Mouse (Mus musculus): ENCODE results near the gene Kyat3. TPM values are rescaled to one million over a fixed set of nuclear protein-coding genes. Genes with fewer than 3 reads are reported as not detected.

Gene Kyat3
- total and polyA plus RNA-seq, 3 experiments: 11.7 to 25.6 TPM; not detected in 1

- no peak overlapping the region for H3K9ac ChIP-seq (ENCODE audit: control insufficient read depth, low read depth, low read length, poor library complexity, severe bottlenecking)
- no peak for DNase-seq (ENCODE audit: low read depth, low spot score)
- no peaks in the 10 kb centered on the region for H3K4me1 ChIP-seq (ENCODE audit: control insufficient read depth in 1 of 2, insufficient read depth in 2 of 2, low read length in 2 of 2)
- H3K4me3 ChIP-seq (ENCODE audit: control insufficient read depth in 1 of 2, insufficient read depth in 1 of 2, low read depth in 2 of 2, low read length in 2 of 2): no peak overlapping the region
- H3K9me3 ChIP-seq (replicated peaks; ENCODE audit: insufficient read depth, low read length): no peaks in the 10 kb centered on the region
- H3K36me3 ChIP-seq (ENCODE audit: control insufficient read depth in 1 of 2, insufficient read depth in 2 of 2, low read length in 2 of 2): no peaks in the 10 kb centered on the region; a peak in 1 of 4 replicates
- H3K27me3 ChIP-seq (ENCODE audit: control insufficient read depth in 1 of 2, insufficient read depth in 2 of 2, low read length in 2 of 2): no peaks in the 10 kb centered on the region
- H3K79me2 ChIP-seq (ENCODE audit: control insufficient read depth, insufficient read depth, low read length, poor library complexity): no peaks in the 10 kb centered on the region
- no peak overlapping the region for H3K27ac ChIP-seq (ENCODE audit: control insufficient read depth, low read depth, low read length)
- TF ChIP-seq GATA1 (IDR thresholded peaks at IDR 0.05; ENCODE audit: low read depth, low read length) (no peak), ELF1 (IDR thresholded peaks at IDR 0.05; ENCODE audit: low read depth, low read length) (no peak)
Measured at GRCm38 (mm10) chr3:142734291-142734690, 33.4 kb downstream of the Kyat3 start.

DNA sequence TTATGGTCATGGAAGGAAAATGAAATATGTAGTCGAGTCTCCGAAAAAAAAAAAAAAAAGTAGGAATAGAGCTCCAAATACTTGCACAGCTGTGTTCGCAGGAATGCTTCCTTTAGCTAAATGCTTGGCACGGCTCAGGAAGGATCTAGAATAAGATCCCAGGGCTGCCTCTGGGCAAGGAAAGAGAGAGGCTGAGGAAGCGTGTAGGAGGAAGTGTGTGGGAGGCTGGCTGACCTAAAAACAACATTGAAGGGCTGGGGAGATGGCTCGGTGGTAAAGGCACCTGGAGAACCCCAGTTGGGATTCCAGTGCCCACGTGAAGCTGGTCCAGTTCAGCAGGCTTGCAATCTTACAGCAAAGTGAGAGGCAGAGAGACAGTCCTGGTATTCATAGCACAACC lies 40.0 kb downstream of the Kyat3 start:
- TF ChIP-seq MXI1 (IDR thresholded peaks at IDR 0.05; ENCODE audit: low read depth, low read length) (no peak), POLR2AphosphoS5 (IDR thresholded peaks at IDR 0.05; ENCODE audit: borderline replicate concordance, low read depth, low read length) (no peak), RCOR1 (IDR thresholded peaks at IDR 0.05; ENCODE audit: low read depth, low read length) (no peak), POLR2A (IDR thresholded peaks at IDR 0.05; ENCODE audit: control insufficient read depth in 1 of 2, insufficient read depth in 1 of 2, low read depth in 1 of 2, low read length in 2 of 2, poor library complexity in 1 of 2) (no peak), SMC3 (IDR thresholded peaks at IDR 0.05; ENCODE audit: low read depth, low read length) (no peak), GABPA (IDR thresholded peaks at IDR 0.05; ENCODE audit: low read depth, low read length) (no peak), TCF12 (IDR thresholded peaks at IDR 0.05; ENCODE audit: low read depth, low read length) (no peak), NRF1 (IDR thresholded peaks at IDR 0.05; ENCODE audit: insufficient read depth, low read depth, low read length, poor library complexity, severe bottlenecking) (no peak), RAD21 (IDR thresholded peaks at IDR 0.05; ENCODE audit: low read depth, low read length) (no peak), CHD2 (IDR thresholded peaks at IDR 0.05; ENCODE audit: low read length) (no peak), MAX (IDR thresholded peaks at IDR 0.05; ENCODE audit: low read length) (no peak), ETS1 (IDR thresholded peaks at IDR 0.05; ENCODE audit: low read depth, low read length) (no peak), GATA1 (IDR thresholded peaks at IDR 0.05; ENCODE audit: low read depth, low read length) (no peak), TAL1 (IDR thresholded peaks at IDR 0.05; ENCODE audit: low read length) (no peak), E2F4 (IDR thresholded peaks at IDR 0.05; ENCODE audit: borderline replicate concordance, low read depth, low read length) (no peak), UBTF (IDR thresholded peaks at IDR 0.05; ENCODE audit: borderline replicate concordance, insufficient read depth, low read depth, low read length) (no peak), MAFK (IDR thresholded peaks at IDR 0.05; ENCODE audit: borderline replicate concordance, low read depth, low read length) (no peak)
- Histone ChIP-seq H3K36me3 (ENCODE audit: control insufficient read depth in 1 of 2, insufficient read depth in 2 of 2, low read length in 2 of 2) (no peaks in the 10 kb centered on the region), H3K4me3 (ENCODE audit: control insufficient read depth in 1 of 2, insufficient read depth in 1 of 2, low read depth in 2 of 2, low read length in 2 of 2) (no peak overlapping the region), H3K27me3 (ENCODE audit: control insufficient read depth in 1 of 2, insufficient read depth in 2 of 2, low read length in 2 of 2) (no peaks in the 10 kb centered on the region), H3K4me1 (ENCODE audit: control insufficient read depth in 1 of 2, insufficient read depth in 2 of 2, low read length in 2 of 2) (no peaks in the 10 kb centered on the region), H3K9me3 (replicated peaks; ENCODE audit: insufficient read depth, low read length) (no peaks in the 10 kb centered on the region), H3K27ac (ENCODE audit: control insufficient read depth, low read depth, low read length) (no peak overlapping the region), H3K79me2 (ENCODE audit: control insufficient read depth, insufficient read depth, low read length, poor library complexity) (no peaks in the 10 kb centered on the region), H3K9ac (ENCODE audit: control insufficient read depth, low read depth, low read length, poor library complexity, severe bottlenecking) (no peak overlapping the region)
- no peak for DNase-seq (ENCODE audit: low read depth, low spot score)

Measured in MEL (cell line).